Mouse (Mus musculus): ENCODE measurements at regions not wholly inside any gene's neighbourhood (a gene's known extent, or its start where the extent isn't known, plus 50 kb on each side); places are given as distances from the start of the nearest gene placed in this dataset.

GRCm38 (mm10) chr11:110588280-110588679 is 189.4 kb downstream of the Map2k6 start:
- no peaks in the 10 kb centered on the region for H3K36me3 ChIP-seq (ENCODE audit: insufficient read depth)
- 55% methylated on average over 2 of the region's 2 CpGs for WGBS
- TF ChIP-seq CTCF (IDR thresholded peaks at IDR 0.05; ENCODE audit: low read depth): no peak
- no peak overlapping the region for H3K9ac ChIP-seq
- H3K27me3 ChIP-seq (ENCODE audit: insufficient read depth, low read length): no peaks in the 10 kb centered on the region
- H3K4me1 ChIP-seq (ENCODE audit: insufficient read depth): no peaks in the 10 kb centered on the region
- no peak overlapping the region for H3K4me3 ChIP-seq (ENCODE audit: low read depth, low read length)
- DNase-seq (peak; percentile 52), ATAC-seq (no peak; the same call in 1 of the 2 replicates)
- no peak overlapping the region for H3K4me2 ChIP-seq (ENCODE audit: low read depth)
- H3K9me3 ChIP-seq (ENCODE audit: low read length): no peaks in the 10 kb centered on the region
- no peak overlapping the region for H3K27ac ChIP-seq (ENCODE audit: low read depth, low read length)

DNA sequence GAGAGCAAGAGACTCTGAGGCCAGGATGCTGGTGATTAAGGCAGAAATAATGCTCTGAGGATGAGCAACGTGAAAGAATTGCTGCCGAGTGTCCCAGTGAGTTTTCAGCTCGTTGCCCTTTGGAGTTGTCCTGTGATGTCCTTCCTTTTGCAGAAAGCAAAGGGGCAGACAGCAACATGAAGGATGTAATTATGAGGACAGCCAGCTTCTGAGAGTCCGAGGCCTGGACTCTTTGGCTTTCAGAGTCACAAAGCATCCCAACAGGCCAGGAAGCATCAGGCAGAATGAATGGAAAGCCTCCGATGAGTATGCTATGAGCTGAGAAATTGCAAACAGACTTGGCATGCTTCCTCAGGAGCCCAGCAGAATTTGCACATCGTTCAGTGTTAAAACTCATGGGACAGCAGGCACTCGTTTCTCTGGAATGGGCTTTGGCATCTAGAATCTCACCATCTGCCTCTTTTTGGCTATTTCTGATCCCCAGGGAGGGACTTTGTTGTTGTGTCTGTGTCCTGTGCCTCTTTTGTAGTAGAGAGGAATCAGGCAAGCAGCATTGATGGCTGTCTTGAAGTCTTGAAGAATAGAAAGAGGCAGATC is 196.4 kb downstream of the Map2k6 start:
- Histone ChIP-seq H3K9ac (no peak overlapping the region), H3K27ac (ENCODE audit: low read depth, low read length) (no peak overlapping the region; the same call in 1 of the 2 replicates), H3K9me3 (ENCODE audit: low read length) (no peaks in the 10 kb centered on the region), H3K36me3 (ENCODE audit: insufficient read depth) (no peaks in the 10 kb centered on the region), H3K27me3 (ENCODE audit: insufficient read depth, low read length) (no peaks in the 10 kb centered on the region), H3K4me2 (ENCODE audit: low read depth) (no peak overlapping the region), H3K4me3 (ENCODE audit: low read depth, low read length) (no peak overlapping the region), H3K4me1 (ENCODE audit: insufficient read depth) (no peaks in the 10 kb centered on the region)
- ATAC-seq: peak; percentile 43
- 53% methylated on average over 7 of the region's 7 CpGs for WGBS
- TF ChIP-seq CTCF (IDR thresholded peaks at IDR 0.05; ENCODE audit: low read depth): no peak
- DNase-seq: peak; percentile 77

DNA sequence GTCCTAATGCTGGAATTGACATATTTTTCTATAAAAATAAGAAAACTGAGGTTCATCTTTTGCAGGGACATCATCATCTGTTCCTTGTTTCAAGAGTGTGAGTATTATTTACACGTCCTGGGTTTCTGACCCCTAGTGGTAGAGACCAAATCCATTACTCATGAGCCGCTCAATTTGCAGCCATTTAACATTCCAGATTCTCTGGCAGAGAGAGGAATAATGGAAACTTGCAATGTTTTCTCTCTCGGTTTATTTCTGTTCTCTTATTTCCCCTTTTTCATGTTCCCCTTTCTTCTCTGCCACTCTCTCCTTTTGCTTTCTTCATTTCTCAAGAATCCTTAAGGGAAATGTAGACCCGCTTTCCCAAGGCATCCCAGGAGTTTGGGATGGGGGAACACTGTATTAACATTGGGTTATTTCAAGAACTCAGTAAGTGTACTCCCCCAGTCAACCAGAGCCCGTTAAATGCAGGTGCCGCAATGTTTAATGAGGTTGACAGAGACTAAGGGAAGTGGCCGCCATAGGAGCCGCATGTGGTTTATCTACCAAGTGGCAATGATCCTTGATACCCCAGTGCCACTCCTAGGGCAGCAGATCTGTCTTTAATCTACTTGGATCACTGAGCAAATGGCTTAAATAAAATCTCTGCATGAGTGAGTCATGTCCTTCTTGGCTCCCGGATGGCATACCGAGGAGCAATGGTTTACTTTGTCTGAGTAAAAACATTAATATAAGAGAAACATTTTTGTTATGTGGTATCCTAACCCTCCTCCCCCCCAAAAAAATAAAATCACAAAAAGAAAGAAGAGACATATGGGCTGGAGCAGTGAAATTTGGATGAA is 206.3 kb downstream of the Map2k6 start:
- WGBS: 70% methylated on average over 10 of the region's 10 CpGs
- no peak for ATAC-seq
- no peak for TF ChIP-seq CTCF (IDR thresholded peaks at IDR 0.05; ENCODE audit: low read depth)

GRCm38 (mm10) chr11:110609276-110609675 is 210.4 kb downstream of the Map2k6 start:
- no peak for TF ChIP-seq CTCF (IDR thresholded peaks at IDR 0.05; ENCODE audit: low read depth)
- H3K36me3 ChIP-seq (ENCODE audit: insufficient read depth): no peaks in the 10 kb centered on the region
- no peak overlapping the region for H3K4me3 ChIP-seq (ENCODE audit: low read depth, low read length)
- no peak for DNase-seq
- WGBS: 93% methylated on average over 2 of the region's 2 CpGs
- H3K4me1 ChIP-seq (ENCODE audit: insufficient read depth): no peaks in the 10 kb centered on the region
- no peak overlapping the region for H3K4me2 ChIP-seq (ENCODE audit: low read depth)
- no peaks in the 10 kb centered on the region for H3K27me3 ChIP-seq (ENCODE audit: insufficient read depth, low read length)
- ATAC-seq: no peak
- H3K9ac ChIP-seq: no peak overlapping the region
- H3K27ac ChIP-seq (ENCODE audit: low read depth, low read length): no peak overlapping the region
- H3K9me3 ChIP-seq (ENCODE audit: low read length): no peaks in the 10 kb centered on the region

More for the DNA sequence above, 206.3 kb downstream of the Map2k6 start:
- DNase-seq: peak; percentile 6
- H3K9ac ChIP-seq: no peak overlapping the region
- no peaks in the 10 kb centered on the region for H3K4me1 ChIP-seq (ENCODE audit: insufficient read depth)
- no peaks in the 10 kb centered on the region for H3K27me3 ChIP-seq (ENCODE audit: insufficient read depth, low read length)
- no peak overlapping the region for H3K4me2 ChIP-seq (ENCODE audit: low read depth)
- no peak overlapping the region for H3K4me3 ChIP-seq (ENCODE audit: low read depth, low read length)
- H3K36me3 ChIP-seq (ENCODE audit: insufficient read depth): no peaks in the 10 kb centered on the region
- H3K27ac ChIP-seq (ENCODE audit: low read depth, low read length): 0 out of 2 replicates have a peak overlapping the region, but pooled peaks have one; percentile 15
- H3K9me3 ChIP-seq (ENCODE audit: low read length): no peaks in the 10 kb centered on the region

DNA sequence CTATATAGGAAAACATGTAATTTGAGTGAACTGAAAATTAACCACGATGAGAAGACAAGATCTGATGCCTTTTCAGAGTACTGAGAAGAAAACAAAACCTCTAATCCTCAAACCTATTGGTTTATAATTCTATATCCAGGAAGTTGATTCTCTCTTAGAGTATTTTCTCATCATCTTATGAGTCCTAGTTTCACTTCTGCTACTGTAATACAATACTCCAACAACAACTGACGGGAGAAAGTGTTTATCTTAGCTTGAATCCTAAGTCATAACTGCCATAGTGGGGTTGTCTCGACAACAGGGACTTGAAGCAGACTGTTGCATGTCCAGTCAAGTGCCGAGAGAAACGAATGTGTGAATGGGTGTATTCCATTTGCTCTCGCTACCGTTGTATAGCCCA is 211.9 kb downstream of the Map2k6 start:
- ATAC-seq: no peak
- no peak overlapping the region for H3K27ac ChIP-seq (ENCODE audit: low read depth, low read length)
- H3K36me3 ChIP-seq (ENCODE audit: insufficient read depth): no peaks in the 10 kb centered on the region
- H3K4me3 ChIP-seq (ENCODE audit: low read depth, low read length): no peak overlapping the region
- no peaks in the 10 kb centered on the region for H3K4me1 ChIP-seq (ENCODE audit: insufficient read depth)
- TF ChIP-seq CTCF (IDR thresholded peaks at IDR 0.05; ENCODE audit: low read depth): no peak
- H3K9me3 ChIP-seq (ENCODE audit: low read length): no peaks in the 10 kb centered on the region
- H3K9ac ChIP-seq: no peak overlapping the region
- WGBS: 88% methylated on average over 7 of the region's 7 CpGs
- no peak for DNase-seq
- no peaks in the 10 kb centered on the region for H3K27me3 ChIP-seq (ENCODE audit: insufficient read depth, low read length)
- H3K4me2 ChIP-seq (ENCODE audit: low read depth): no peak overlapping the region

DNA sequence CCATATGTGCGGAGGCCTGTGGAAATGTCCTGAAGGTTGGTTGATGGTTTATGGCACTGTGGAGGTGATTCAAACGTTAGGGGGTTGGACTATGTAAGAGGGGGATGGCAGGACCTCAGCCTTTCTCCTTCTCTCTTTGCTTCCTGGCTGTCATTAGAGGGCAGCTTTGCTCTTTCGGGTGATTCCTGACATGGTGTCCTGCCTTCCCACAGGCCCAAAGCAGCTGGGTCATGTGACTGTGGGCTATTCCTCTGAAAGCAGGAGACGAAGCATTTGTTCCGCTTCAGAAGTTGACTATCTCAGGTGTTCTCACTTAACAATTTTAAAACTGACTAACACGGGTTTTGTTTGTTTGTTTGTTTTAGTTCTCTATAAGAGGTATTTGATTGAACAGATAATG is 233.1 kb downstream of the Map2k6 start:
- ATAC-seq: no peak

DNA sequence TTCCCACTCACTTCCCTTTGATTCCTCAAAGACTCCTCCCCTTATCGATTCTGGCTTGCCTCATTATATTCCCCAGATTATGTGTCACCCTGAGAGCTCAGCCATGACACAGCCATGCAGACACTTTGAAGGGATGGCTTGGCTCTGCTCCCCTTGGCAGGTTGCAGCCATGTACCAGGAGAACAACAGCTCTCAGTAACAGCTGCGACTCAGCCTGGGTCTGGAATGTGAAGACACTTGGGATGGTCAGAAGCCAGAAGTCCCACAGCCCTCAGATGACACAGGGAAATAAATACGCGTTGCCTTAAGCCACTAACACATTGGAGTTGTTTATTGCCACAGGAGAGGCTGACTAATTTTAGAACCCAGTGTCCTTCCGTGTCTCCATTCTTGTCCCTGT is 234.4 kb downstream of the Map2k6 start:
- TF ChIP-seq CTCF (IDR thresholded peaks at IDR 0.05; ENCODE audit: low read depth): no peak
- H3K4me3 ChIP-seq (ENCODE audit: low read depth, low read length): no peak overlapping the region
- H3K4me2 ChIP-seq (ENCODE audit: low read depth): no peak overlapping the region
- 76% methylated on average over 5 of the region's 5 CpGs for WGBS
- H3K9me3 ChIP-seq (ENCODE audit: low read length): no peaks in the 10 kb centered on the region
- no peak overlapping the region for H3K9ac ChIP-seq
- no peaks in the 10 kb centered on the region for H3K36me3 ChIP-seq (ENCODE audit: insufficient read depth)
- H3K27me3 ChIP-seq (ENCODE audit: insufficient read depth, low read length): no peaks in the 10 kb centered on the region
- ATAC-seq (no peak; the same call in 1 of the 2 replicates), DNase-seq (no peak)
- no peak overlapping the region for H3K27ac ChIP-seq (ENCODE audit: low read depth, low read length)
- no peaks in the 10 kb centered on the region for H3K4me1 ChIP-seq (ENCODE audit: insufficient read depth)

More for the DNA sequence above, 233.1 kb downstream of the Map2k6 start:
- DNase-seq: no peak
- H3K9ac ChIP-seq: no peak overlapping the region
- no peaks in the 10 kb centered on the region for H3K9me3 ChIP-seq (ENCODE audit: low read length)
- H3K4me2 ChIP-seq (ENCODE audit: low read depth): no peak overlapping the region
- H3K27me3 ChIP-seq (ENCODE audit: insufficient read depth, low read length): no peaks in the 10 kb centered on the region
- no peaks in the 10 kb centered on the region for H3K36me3 ChIP-seq (ENCODE audit: insufficient read depth)
- no peak for TF ChIP-seq CTCF (IDR thresholded peaks at IDR 0.05; ENCODE audit: low read depth)
- no peaks in the 10 kb centered on the region for H3K4me1 ChIP-seq (ENCODE audit: insufficient read depth)
- H3K27ac ChIP-seq (ENCODE audit: low read depth, low read length): no peak overlapping the region
- H3K4me3 ChIP-seq (ENCODE audit: low read depth, low read length): no peak overlapping the region
- 75% methylated on average over 6 of the region's 6 CpGs for WGBS
